Mouse (Mus musculus) natural killer cell, adult 2 months (primary cell): ENCODE data around the gene Vps29.

Experiments used
- DNase-seq, 2 experiments: peaks; one replicate each; pipeline ENCODE4 v3.0.0; 2022; ENCODE audit warnings: low spot score in 2 of 2

Vps29 gene

GRCm38 (mm10) chr5:122336554-122337294 lies 17.4 kb upstream of the Vps29 start:
- no peak for DNase-seq

GRCm38 (mm10) chr5:122342874-122343273 lies 11.3 kb upstream of the Vps29 start:
- no peak for DNase-seq

GRCm38 (mm10) chr5:122343768-122344167 lies 10.4 kb upstream of the Vps29 start:
- DNase-seq: peak; percentile 64 to 76

GRCm38 (mm10) chr5:122344260-122344659 lies 9.9 kb upstream of the Vps29 start:
- DNase-seq: peak; percentile 75 to 85

GRCm38 (mm10) chr5:122345777-122346176 lies 8.4 kb upstream of the Vps29 start:
- no peak for DNase-seq

- DNase-seq: no peak
Measured at GRCm38 (mm10) chr5:122354492-122355067, 411 bp downstream of the Vps29 start.

GRCm38 (mm10) chr5:122371591-122372191 lies 17.5 kb downstream of the Vps29 start, which contains the start of gene Gpn3:
Gpn3 (plus strand) TSS chr5:122371876.
- DNase-seq: no peak

- peak; percentile 98 for DNase-seq
Measured at GRCm38 (mm10) chr5:122372192-122372769, 18.1 kb downstream of the Vps29 start, which contains the start of gene Fam216a. Fam216a (minus strand) TSS chr5:122372364.

- no peak for DNase-seq
Measured at GRCm38 (mm10) chr5:122372878-122373277, 18.7 kb downstream of the Vps29 start.

- no peak for DNase-seq
Measured at GRCm38 (mm10) chr5:122377101-122377833, 23.1 kb downstream of the Vps29 start.

GRCm38 (mm10) chr5:122378171-122378570 lies 24.0 kb downstream of the Vps29 start:
- no peak for DNase-seq

GRCm38 (mm10) chr5:122379374-122380155 lies 25.4 kb downstream of the Vps29 start:
- peak; percentile 74 to 78 for DNase-seq

GRCm38 (mm10) chr5:122390006-122390405 lies 35.8 kb downstream of the Vps29 start:
- DNase-seq: no peak

- DNase-seq: no peak
Measured at GRCm38 (mm10) chr5:122390671-122391070, 36.5 kb downstream of the Vps29 start.

- no peak for DNase-seq
Measured at GRCm38 (mm10) chr5:122391178-122391785, 37.1 kb downstream of the Vps29 start.

GRCm38 (mm10) chr5:122391786-122392180 lies 37.6 kb downstream of the Vps29 start, which contains the start of gene Arpc3:
Arpc3 (plus strand) TSS chr5:122391878.
- peak; percentile 86 to 91 for DNase-seq

GRCm38 (mm10) chr5:122392227-122393004 lies 38.2 kb downstream of the Vps29 start:
- DNase-seq: peak; percentile 38 to 52

GRCm38 (mm10) chr5:122393887-122394286 lies 39.7 kb downstream of the Vps29 start:
- peak; percentile 71 to 84 for DNase-seq

GRCm38 (mm10) chr5:122396791-122397190 lies 42.6 kb downstream of the Vps29 start:
- no peak for DNase-seq

GRCm38 (mm10) chr5:122397495-122397894 lies 43.3 kb downstream of the Vps29 start:
- peak; percentile 45 to 50 for DNase-seq
